Mouse (Mus musculus): ENCODE measurements around the gene Fam228a. TPM values are rescaled to one million over a fixed set of nuclear protein-coding genes. Genes with fewer than 3 reads are reported as not detected.
"Not testable (repeated sequence)": the region's sequence is repeated elsewhere in the genome, so short reads cannot be mapped to it uniquely, and the experiment has no call there.

Gene Fam228a
- total RNA-seq, 4 experiments from 2014 or later, result 1.6 to 2.9 (median 2.1) TPM

- DNase-seq (ENCODE audit: low spot score in 2 of 2), result no peak
Observed at GRCm38 (mm10) chr12:4719066-4719761, 19.0 kb downstream of the Fam228a start.

GRCm38 (mm10) chr12:4717417-4717816, 20.8 kb downstream of the Fam228a start:
- no peak for DNase-seq (ENCODE audit: low spot score in 2 of 2)

GRCm38 (mm10) chr12:4715606-4716005, 22.6 kb downstream of the Fam228a start:
- DNase-seq (ENCODE audit: low spot score in 2 of 2), result no peak

DNA sequence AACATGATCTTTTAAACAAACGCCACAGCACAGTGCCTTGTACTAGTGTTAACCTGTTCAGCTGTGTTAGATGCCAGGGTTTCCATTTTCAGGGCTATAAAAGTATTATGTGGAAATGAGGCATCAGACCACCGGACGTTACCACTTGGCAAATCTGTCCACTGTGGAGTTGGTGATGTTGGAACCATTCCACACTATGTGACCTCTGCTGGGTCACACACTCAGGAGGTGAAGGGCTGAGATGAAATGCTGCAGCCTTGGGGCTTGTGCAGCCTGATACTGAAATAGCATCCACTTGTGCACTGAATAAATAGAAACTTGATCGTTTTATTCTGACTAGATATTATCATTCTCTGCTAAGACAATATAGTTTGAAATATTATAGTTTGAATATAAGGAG, 24.9 kb downstream of the Fam228a start:
- DNase-seq (ENCODE audit: low spot score in 2 of 2), result no peak

DNA sequence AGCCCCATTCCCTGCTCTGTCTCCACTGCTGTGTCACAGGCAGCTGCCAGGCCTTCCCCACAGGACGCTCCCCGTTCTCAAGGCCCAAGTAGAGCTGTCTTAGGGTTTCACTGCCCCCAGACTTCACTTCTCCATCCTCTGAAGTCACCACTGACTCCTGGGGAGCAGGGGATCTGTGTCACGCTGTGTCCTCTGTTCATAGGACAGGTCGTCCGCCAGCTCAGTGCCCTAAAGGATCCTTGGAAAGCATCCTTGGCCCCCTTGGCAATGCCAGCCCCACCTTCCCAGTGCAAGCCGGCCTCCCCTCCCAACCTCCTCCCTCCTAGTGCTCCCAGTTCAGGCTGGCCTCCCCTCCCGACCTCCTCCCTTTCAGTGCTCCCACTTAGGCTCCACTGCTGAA, 28.3 kb downstream of the Fam228a start:
- DNase-seq (ENCODE audit: low spot score in 2 of 2), result no peak

- DNase-seq (ENCODE audit: low spot score in 2 of 2), result peak in 1 of 2 experiments; percentile 32
Observed at GRCm38 (mm10) chr12:4708881-4709604, 29.2 kb downstream of the Fam228a start.

DNA sequence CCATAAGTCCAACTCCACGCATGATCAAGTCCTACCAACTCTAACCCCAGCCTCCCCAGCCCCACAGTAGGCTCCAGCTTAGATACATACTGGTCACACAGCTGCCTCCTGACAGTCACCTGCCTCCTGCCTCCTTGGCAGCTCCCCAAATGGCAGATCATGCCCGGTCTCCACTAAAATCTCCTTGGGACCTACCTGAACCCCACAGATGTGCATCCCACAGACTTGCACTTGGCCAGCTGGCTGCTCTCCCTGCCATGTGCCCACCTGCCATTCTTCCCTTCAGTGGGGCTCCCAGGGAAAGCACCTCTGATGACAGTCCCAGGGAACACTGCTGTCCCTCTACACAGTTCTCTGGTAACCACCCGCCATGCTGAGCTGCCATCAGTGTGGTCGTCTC, 29.9 kb downstream of the Fam228a start:
- DNase-seq (ENCODE audit: low spot score in 2 of 2), result no peak

- no peak for DNase-seq (ENCODE audit: low spot score in 2 of 2)
Observed at GRCm38 (mm10) chr12:4707488-4708017, 30.7 kb downstream of the Fam228a start.

DNA sequence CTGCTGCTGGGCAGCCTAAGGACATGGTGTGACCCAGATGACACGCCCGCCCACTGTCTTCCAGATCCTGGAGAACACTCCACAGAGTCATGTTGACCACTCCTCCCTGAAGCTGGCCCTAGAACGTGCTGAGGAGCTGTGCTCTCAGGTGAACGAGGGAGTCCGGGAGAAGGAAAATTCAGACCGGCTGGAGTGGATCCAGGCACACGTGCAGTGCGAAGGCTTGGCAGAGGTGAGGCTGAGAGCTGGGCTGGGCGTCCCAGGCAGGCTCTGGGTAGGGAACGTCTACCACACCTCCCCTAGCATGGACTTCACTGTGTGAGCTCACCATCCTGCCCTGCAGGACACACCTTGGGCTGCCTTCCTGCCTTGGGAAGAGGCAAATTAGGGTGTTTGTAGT, 31.3 kb downstream of the Fam228a start:
- DNase-seq (ENCODE audit: low spot score in 2 of 2), result no peak

DNA sequence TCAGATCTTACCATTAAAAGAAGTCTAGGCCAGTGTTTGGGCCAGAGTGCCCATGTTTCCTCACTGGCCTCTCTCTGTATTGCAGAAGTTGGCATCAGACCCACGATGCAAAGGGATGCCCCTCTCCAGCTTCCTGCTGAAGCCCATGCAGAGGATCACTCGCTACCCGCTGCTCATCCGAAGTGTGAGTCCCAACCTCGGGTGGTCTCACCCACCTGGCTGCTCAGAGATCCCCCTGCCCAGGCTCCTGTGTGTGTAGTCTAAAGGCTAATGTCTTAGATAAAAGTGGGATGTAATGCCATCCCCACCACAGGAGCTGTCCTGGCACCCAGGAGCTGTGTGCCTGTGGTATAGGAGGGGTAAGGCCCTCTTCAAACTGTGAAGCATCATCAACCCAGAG, 32.1 kb downstream of the Fam228a start:
- DNase-seq (ENCODE audit: low spot score in 2 of 2), result no peak

DNA sequence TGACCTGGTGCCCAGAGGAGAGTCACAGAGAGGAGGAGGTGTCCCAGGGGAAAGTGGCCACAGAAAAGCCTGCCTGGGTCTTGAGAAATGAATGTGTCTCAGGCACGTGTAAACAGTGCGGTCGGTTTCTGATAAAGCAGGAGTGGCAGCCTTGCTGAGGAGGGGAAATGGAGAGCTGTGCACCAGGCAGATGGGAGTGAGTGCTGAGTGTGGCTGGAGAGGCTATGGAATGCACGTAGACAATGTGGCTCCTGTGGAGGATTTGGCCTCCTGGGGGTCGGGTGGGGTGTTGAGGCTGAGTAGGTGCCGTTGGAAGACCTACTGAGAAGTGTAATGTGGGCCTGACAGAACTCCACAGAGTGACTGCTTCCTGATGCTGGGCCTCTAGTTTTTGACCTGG, 32.6 kb downstream of the Fam228a start:
- DNase-seq (ENCODE audit: low spot score in 2 of 2), result not testable (repeated sequence)

DNA sequence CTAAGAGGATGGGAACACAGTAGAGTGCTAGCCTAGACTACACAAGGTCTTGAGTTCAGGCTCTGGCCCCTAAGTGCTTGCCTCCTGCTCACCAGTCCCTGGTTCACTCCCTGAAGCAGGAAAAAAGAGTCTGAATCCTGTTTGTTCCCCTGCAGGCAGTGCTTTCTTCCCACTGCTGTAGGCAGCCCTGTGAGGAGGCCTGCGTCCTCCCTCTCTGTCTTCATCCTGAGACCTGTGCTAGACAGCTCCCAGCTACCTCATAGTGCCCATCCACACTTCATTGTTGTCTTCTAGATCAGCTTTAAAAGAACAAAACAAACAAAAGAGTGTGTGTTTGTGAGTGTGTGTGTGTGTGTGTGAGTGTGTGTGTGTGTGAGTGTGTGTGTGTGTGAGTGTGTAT, 43.7 kb downstream of the Fam228a start:
- no peak for DNase-seq (ENCODE audit: low spot score in 2 of 2)

GRCm38 (mm10) chr12:4691193-4691592, 47.0 kb downstream of the Fam228a start:
- DNase-seq (ENCODE audit: low spot score in 2 of 2), result no peak

GRCm38 (mm10) chr12:4689341-4689740, 48.9 kb downstream of the Fam228a start:
- no peak for DNase-seq (ENCODE audit: low spot score in 2 of 2)

DNA sequence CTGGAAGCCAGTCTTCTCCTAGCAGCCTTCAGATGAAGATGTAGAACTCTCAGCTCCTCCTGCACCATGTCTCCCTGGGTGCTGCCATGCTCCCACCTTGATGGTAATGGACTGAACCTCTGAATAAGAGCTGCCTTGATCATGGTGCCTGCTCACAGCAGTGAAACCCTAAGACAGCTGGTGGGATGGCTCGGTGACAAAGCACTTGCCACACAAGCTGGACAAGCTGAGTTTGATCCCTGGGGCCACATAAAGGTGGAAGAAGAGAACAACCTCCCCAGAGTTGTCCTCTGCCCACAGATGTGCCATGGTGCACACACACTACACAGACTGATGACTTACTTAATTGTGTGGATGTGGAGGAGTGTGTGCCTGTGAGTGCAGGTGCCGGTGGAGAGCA, 49.8 kb downstream of the Fam228a start:
- DNase-seq (ENCODE audit: low spot score in 2 of 2), result no peak

GRCm38 (mm10) chr12:4685441-4685840, 52.8 kb downstream of the Fam228a start:
- DNase-seq (ENCODE audit: low spot score in 2 of 2), result peak in 1 of 2 experiments; percentile 42

DNA sequence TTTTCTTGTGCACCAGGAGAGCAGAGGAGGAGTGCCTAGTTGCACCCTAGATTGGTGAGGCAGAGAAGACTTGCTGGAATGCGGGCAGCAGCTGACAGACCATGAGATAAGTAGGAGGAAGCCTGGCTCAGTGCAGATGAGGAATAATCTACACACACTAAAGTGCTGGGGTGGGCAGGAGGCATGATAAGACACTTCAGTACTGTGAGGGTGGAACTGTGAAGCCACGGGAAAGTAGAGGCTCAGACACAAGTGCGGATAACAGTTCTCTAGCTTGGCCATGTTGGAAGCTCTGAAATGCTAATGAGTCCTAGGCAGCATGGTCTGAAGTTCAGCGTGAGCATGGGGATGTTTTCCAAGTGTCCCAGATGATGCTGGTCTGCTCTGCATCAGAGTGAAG, 58.3 kb downstream of the Fam228a start:
- peak; percentile 23 to 88 for DNase-seq (ENCODE audit: low spot score in 2 of 2)

DNA sequence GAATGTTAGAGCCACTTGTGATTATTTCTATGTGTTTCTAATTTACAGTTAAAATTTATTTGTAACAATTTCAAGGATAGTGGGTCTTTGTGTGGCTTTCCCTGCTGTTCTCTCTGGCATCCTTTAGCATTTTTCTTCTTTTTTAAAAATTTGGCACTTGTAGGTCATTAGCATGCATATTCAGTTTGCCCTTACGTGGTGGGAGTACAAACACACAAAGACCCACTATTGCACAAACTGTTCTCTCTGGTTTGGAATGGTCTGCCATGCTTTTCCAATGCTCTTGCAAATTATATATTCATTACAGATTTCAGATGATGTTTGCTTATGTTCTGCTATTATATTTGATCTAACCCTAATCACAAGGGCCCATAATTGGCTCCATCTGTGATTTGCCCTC, 61.9 kb downstream of the Fam228a start:
- DNase-seq (ENCODE audit: low spot score in 2 of 2), result no peak

GRCm38 (mm10) chr12:4665675-4666037, 72.6 kb downstream of the Fam228a start:
- DNase-seq (ENCODE audit: low spot score in 2 of 2), result no peak

DNA sequence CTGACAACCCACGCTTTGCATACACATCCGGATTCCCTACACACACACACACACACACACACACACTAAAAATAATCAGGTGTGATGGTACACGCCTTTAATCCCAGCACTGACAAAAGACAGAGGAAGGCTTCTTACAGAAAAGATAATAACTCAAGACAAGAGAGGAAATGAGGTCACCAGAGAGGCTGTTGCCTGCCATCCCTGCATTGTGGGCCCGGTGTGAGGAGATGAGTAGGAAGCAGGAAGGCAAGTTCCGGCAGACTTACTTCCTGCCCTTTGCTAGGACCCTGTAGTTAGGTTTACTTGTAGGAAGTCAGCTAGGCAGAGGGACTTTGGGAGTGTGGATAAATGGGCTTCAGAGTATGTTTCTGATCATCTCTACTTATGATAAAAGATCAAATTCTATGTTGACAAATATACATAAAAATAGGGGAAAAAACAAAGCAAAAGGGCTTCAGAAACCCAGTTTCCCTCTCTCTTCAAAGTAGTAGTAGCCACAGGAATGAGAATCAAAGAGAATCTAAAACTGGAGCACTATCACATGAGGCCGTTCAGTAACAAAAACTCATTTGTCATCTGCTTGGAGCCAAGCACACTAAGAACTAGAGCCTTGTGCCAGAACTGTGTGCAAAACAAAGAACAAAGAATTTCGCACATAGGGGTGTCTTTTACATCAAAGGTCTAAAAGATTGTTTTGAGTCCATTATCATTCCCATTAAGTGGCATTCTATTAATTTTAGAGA, 73.1 kb downstream of the Fam228a start:
- DNase-seq (ENCODE audit: low spot score in 2 of 2), result no peak

All from left cerebral cortex, adult 8-10 months (tissue).